Mouse (Mus musculus): Measurements from ENCODE around the gene Gm20852.
"Not testable (repeated sequence)": the region's sequence is repeated elsewhere in the genome, so short reads cannot be mapped to it uniquely, and the experiment has no call there.

The Gm20852 gene

GRCm38 (mm10) chrY:66742023-66742422, at the start of gene Gm20852:
TSS of gene Gm20852 (minus strand) at chrY:66742123.
- not testable (repeated sequence) for DNase-seq
